Mouse (Mus musculus) limb, embryonic 13.5 days (tissue): Measurements from ENCODE around the gene Carmil2. TPM values are rescaled to one million over a fixed set of nuclear protein-coding genes. Genes with fewer than 3 reads are reported as not detected.

ENCODE experiments used
- ATAC-seq: fragments of 200-750 bp; cut with Nextera tagmentation; 2 replicates; pipeline ENCODE4 v1.8.0; 2017; ENCODE audit warnings: low read depth, moderate number of reproducible peaks, moderate TSS enrichment; ENCODE audit not compliant: low FRiP score
- H3K27ac ChIP-seq: fragments of 300-500 bp; sonication (generic); 2 replicates; pipeline ENCODE4 v1.5.1; 2015; ENCODE audit warnings: inconsistent platforms, mild to moderate bottlenecking, moderate library complexity
- H3K27me3 ChIP-seq: fragments of 300-500 bp; sonication (generic); 2 replicates; pipeline ENCODE4 v1.6.1; 2015; ENCODE audit warnings: mild to moderate bottlenecking, inconsistent platforms
- H3K36me3 ChIP-seq: fragments of 300-500 bp; sonication (generic); 2 replicates; pipeline ENCODE4 v1.6.1; 2015; ENCODE audit warnings: inconsistent platforms, mild to moderate bottlenecking, moderate library complexity
- H3K4me1 ChIP-seq: fragments of 300-500 bp; sonication (generic); 2 replicates; pipeline ENCODE4 v1.6.1; 2015; ENCODE audit warnings: inconsistent platforms
- H3K4me2 ChIP-seq: fragments of 300-500 bp; sonication (generic); replicated peaks from 2 replicates; pipeline ENCODE4 v1.6.1; 2015; ENCODE audit warnings: inconsistent platforms, mild to moderate bottlenecking, moderate library complexity
- H3K4me3 ChIP-seq: fragments of 300-500 bp; sonication (generic); 2 replicates; pipeline ENCODE4 v1.5.1; 2015; ENCODE audit warnings: moderate library complexity, mild to moderate bottlenecking, inconsistent platforms
- H3K9ac ChIP-seq: fragments of 300-500 bp; sonication (generic); 2 replicates; pipeline ENCODE4 v1.6.1; 2015; ENCODE audit warnings: mild to moderate bottlenecking, inconsistent platforms
- H3K9me3 ChIP-seq: fragments of 300-500 bp; sonication (generic); 2 replicates; pipeline ENCODE4 v1.6.1; 2016; ENCODE audit warnings: inconsistent platforms
- WGBS: fragments of 180-500 bp; shearing (Covaris S2); methylation state at CpG from one replicate; pipeline ENCODE4 v1.1.7; 2015; 5-methylcytosine and 5-hydroxymethylcytosine counted together
- polyA plus RNA-seq: library from polyadenylated mRNA; unstranded; fragments of >200 nt; fragmentation: Nextera tagmentation; extraction: Ambion mirVana; gene quantifications from 2 replicates; pipeline ENCODE4 v1.2.1, GENCODE M21; 2015

Carmil2 gene
- polyA plus RNA-seq, 1 experiment from 2014 or later: 0.55 TPM

- no peak for ATAC-seq
Observed at GRCm38 (mm10) chr8:105743301-105743700, 57.2 kb downstream of the Carmil2 start.

More at GRCm38 (mm10) chr8:105743301-105743700, 57.2 kb downstream of the Carmil2 start:
- H3K9ac ChIP-seq: no peak overlapping the region; the same call in 1 of the 2 replicates
- H3K27me3 ChIP-seq: no peaks in the 10 kb centered on the region
- WGBS: 79% methylated on average over 4 of the region's 4 CpGs
- H3K36me3 ChIP-seq: peaks cover 3% of the 10 kb centered on the region; the same call in 1 of the 2 replicates
- H3K4me3 ChIP-seq: no peak overlapping the region
- H3K4me1 ChIP-seq: peaks cover 17% of the 10 kb centered on the region
- H3K9me3 ChIP-seq: no peaks in the 10 kb centered on the region
- H3K4me2 ChIP-seq: no peak overlapping the region
- H3K27ac ChIP-seq: no peak overlapping the region

Other genes starting within 250 kb of the Carmil2 start
- gene Tppp3, start 214.7 kb upstream of the Carmil2 start, polyA plus RNA-seq: 65.4 and 71.1 TPM in 2 replicates
- 42.5 and 45.3 TPM in 2 replicates for gene Zdhhc1, start 189.4 kb upstream of the Carmil2 start, polyA plus RNA-seq
- gene Hsd11b2, start 167.5 kb upstream of the Carmil2 start, polyA plus RNA-seq: 5.9 and 7.6 TPM in 2 replicates
- gene Atp6v0d1, start 120.2 kb upstream of the Carmil2 start, polyA plus RNA-seq: 82.5 and 83.5 TPM in 2 replicates
- 20.1 and 20.2 TPM in 2 replicates for gene Ripor1, start 81.0 kb upstream of the Carmil2 start, polyA plus RNA-seq
- 140 and 142 TPM in 2 replicates for gene Ctcf, start 49.7 kb upstream of the Carmil2 start, polyA plus RNA-seq
- gene Agrp, start 48.9 kb upstream of the Carmil2 start, polyA plus RNA-seq: 1.9 and 2.0 TPM in 2 replicates
- 81.5 and 83.9 TPM in 2 replicates for gene Acd, start 14.8 kb downstream of the Carmil2 start, polyA plus RNA-seq
- gene Pard6a, start 14.9 kb downstream of the Carmil2 start, polyA plus RNA-seq: 17.7 TPM in 2 replicates
- gene 4933405L10Rik, start 21.4 kb downstream of the Carmil2 start, polyA plus RNA-seq: 0.36 TPM in 1 of 2 replicates, not detected in the other
- gene Enkd1, start 21.9 kb downstream of the Carmil2 start, polyA plus RNA-seq: 30.8 and 32.2 TPM in 2 replicates
- 27.4 and 28.4 TPM in 2 replicates for gene Gfod2, start 72.4 kb downstream of the Carmil2 start, polyA plus RNA-seq
- 15.1 and 16.2 TPM in 2 replicates for gene Ranbp10, start 141.1 kb downstream of the Carmil2 start, polyA plus RNA-seq
- 0.20 and 0.27 TPM in 2 replicates for gene Tsnaxip1, start 141.5 kb downstream of the Carmil2 start, polyA plus RNA-seq
- gene Cenpt, start 167.0 kb downstream of the Carmil2 start, polyA plus RNA-seq: 52.1 and 54.6 TPM in 2 replicates
- 79.0 and 83.0 TPM in 2 replicates for gene Thap11, start 168.9 kb downstream of the Carmil2 start, polyA plus RNA-seq
- 253 and 274 TPM in 2 replicates for gene Nutf2, start 174.3 kb downstream of the Carmil2 start, polyA plus RNA-seq
- 54.6 and 61.5 TPM in 2 replicates for gene Edc4, start 194.6 kb downstream of the Carmil2 start, polyA plus RNA-seq
- 0.60 TPM in 1 of 2 replicates, not detected in the other for gene Nrn1l, start 207.3 kb downstream of the Carmil2 start, polyA plus RNA-seq
- gene Pskh1, start 214.2 kb downstream of the Carmil2 start, polyA plus RNA-seq: 45.9 and 46.2 TPM in 2 replicates
- 1.4 and 1.7 TPM in 2 replicates for gene Ctrl, start 247.6 kb downstream of the Carmil2 start, polyA plus RNA-seq